Mouse (Mus musculus): ENCODE data around the gene Zzef1.
A peak's percentile ranks its signal among the peaks of the same experiment; 100 is the strongest.

The Zzef1 gene

GRCm38 (mm10) chr11:72892623-72893022 lies 96.6 kb downstream of the Zzef1 start:
- no peak for DNase-seq (ENCODE audit: low spot score in 2 of 2)

- DNase-seq (ENCODE audit: low spot score in 2 of 2) = no peak
Measured at GRCm38 (mm10) chr11:72908391-72908790, 112.4 kb downstream of the Zzef1 start.

- no peak for DNase-seq (ENCODE audit: low spot score in 2 of 2)
Measured at GRCm38 (mm10) chr11:72917299-72917996, 121.4 kb downstream of the Zzef1 start.

GRCm38 (mm10) chr11:72923116-72923515 lies 127.1 kb downstream of the Zzef1 start:
- DNase-seq (ENCODE audit: low spot score in 2 of 2) = no peak

GRCm38 (mm10) chr11:72924458-72924857 lies 128.4 kb downstream of the Zzef1 start:
- DNase-seq (ENCODE audit: low spot score in 2 of 2) = no peak

- no peak for DNase-seq (ENCODE audit: low spot score in 2 of 2)
Measured at GRCm38 (mm10) chr11:72925067-72925466, 129.0 kb downstream of the Zzef1 start.

- peak; percentile 27 to 29 for DNase-seq (ENCODE audit: low spot score in 2 of 2)
Measured at GRCm38 (mm10) chr11:72926226-72926890, 130.3 kb downstream of the Zzef1 start.

- no peak for DNase-seq (ENCODE audit: low spot score in 2 of 2)
Measured at GRCm38 (mm10) chr11:72928516-72928915, 132.5 kb downstream of the Zzef1 start.

GRCm38 (mm10) chr11:72940208-72941143 lies 144.4 kb downstream of the Zzef1 start:
- no peak for DNase-seq (ENCODE audit: low spot score in 2 of 2)

- DNase-seq (ENCODE audit: low spot score in 2 of 2) = no peak
Measured at GRCm38 (mm10) chr11:72944996-72945793, 149.2 kb downstream of the Zzef1 start.

GRCm38 (mm10) chr11:72945875-72946559 lies 150.0 kb downstream of the Zzef1 start:
- DNase-seq (ENCODE audit: low spot score in 2 of 2) = no peak

- DNase-seq (ENCODE audit: low spot score in 2 of 2) = no peak
Measured at GRCm38 (mm10) chr11:72946560-72947119, 150.6 kb downstream of the Zzef1 start.

GRCm38 (mm10) chr11:72947840-72948239 lies 151.8 kb downstream of the Zzef1 start:
- DNase-seq (ENCODE audit: low spot score in 2 of 2) = no peak

GRCm38 (mm10) chr11:72948254-72948653 lies 152.2 kb downstream of the Zzef1 start:
- DNase-seq (ENCODE audit: low spot score in 2 of 2) = no peak

GRCm38 (mm10) chr11:72951137-72952000 lies 155.3 kb downstream of the Zzef1 start:
- no peak for DNase-seq (ENCODE audit: low spot score in 2 of 2)

- DNase-seq (ENCODE audit: low spot score in 2 of 2) = no peak
Measured at GRCm38 (mm10) chr11:72952226-72952625, 156.2 kb downstream of the Zzef1 start.

- DNase-seq (ENCODE audit: low spot score in 2 of 2) = no peak
Measured at GRCm38 (mm10) chr11:72952697-72953096, 156.7 kb downstream of the Zzef1 start.

GRCm38 (mm10) chr11:72953116-72953439 lies 157.1 kb downstream of the Zzef1 start:
- no peak for DNase-seq (ENCODE audit: low spot score in 2 of 2)

GRCm38 (mm10) chr11:72953440-72954151 lies 157.6 kb downstream of the Zzef1 start:
- DNase-seq (ENCODE audit: low spot score in 2 of 2) = no peak
